Mouse (Mus musculus) ES-Bruce4 (cell line): ENCODE results near the gene Jakmip3.

ENCODE experiments used
- CTCF ChIP-seq: IDR thresholded peaks from one replicate; pipeline ENCODE4 v1.8.1; 2011; ENCODE audit warnings: low read depth, low read length
- EP300 ChIP-seq: IDR thresholded peaks from 2 replicates; pipeline ENCODE4 v1.6.1; 2011; ENCODE audit warnings: low read depth, low read length; ENCODE audit not compliant: insufficient read depth
- POLR2A ChIP-seq: IDR thresholded peaks from one replicate; pipeline ENCODE4 v1.8.1; 2011; ENCODE audit warnings: low read length; ENCODE audit not compliant: insufficient read depth

DNA sequence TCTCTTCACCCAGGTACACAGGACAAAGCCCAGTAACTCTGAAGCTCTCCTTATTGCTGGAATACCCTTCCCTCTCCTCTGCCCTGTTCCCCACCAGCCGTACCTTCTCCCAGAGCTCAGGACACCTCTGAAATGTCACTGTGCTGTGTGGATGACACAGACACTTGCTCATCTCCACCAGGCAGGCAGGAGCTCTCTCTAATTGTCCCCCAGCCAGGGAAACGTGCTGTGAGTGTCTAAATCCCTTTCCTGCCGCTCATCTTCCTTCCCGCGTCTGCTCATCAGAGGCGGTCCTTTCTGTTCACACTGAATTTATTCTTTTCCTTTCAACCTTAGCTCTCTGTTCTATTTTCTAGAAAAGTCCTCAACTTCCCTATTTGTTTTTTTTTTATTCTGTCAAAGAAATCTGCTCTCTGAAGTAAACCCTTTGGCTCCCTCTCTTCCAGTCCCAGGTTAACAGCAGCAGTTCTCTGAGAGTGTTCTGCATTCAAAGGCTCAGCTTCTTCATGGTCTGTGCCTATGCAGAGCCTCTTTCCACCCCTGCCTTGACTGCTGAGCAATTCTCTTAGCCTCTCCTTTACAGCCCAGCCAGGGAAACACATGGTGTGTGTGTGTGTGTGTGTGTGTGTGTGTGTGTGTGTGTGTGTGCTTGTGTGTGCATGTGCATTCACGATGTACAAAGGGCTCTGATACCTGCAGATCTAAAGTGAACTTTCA lies 69.4 kb downstream of the Jakmip3 start:
- TF ChIP-seq CTCF (no peak), POLR2A (no peak), EP300 (no peak)
